Comparison of ENCODE assay signal across 10 mouse cellular contexts in the genomic region with DNA sequence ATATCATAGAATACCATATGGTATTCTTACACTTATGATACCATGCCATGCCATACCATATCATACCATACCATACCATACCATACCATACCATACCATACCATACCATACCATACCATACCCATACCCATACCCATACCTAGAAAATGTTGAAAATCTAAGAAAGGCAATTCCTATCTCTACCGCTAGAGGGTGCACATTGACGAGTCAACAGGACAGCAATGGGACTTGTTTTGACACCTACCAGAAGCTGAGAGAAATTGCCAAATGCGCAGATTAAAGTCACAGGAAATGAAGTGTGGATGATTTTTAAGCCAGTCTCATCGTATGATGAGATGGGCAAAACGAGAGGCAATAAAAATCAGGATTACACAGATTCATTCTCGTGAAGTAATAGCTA.
DNase-seq lines count a peak whose midpoint lies in the region; ATAC-seq and TF ChIP-seq lines count a peak whose summit lies in the region.
"Had no signal": no experiment of that assay in that cellular context is flagged by ENCODE, and none has a peak within 500 bp of the region (broad histone marks: within the 10 kb centered on the region; RNA-seq: fewer than 3 reads in every experiment).

No protein-coding gene starts in this region.

- H3K27ac ChIP-seq in heart, postnatal 0 days (ENCODE audit: low read depth), result no peak overlapping the region
- H3K27ac ChIP-seq in neural tube, embryonic 12.5 days, result no peak overlapping the region
- H3K27ac ChIP-seq: limb, embryonic 15.5 days; stomach, embryonic 15.5 days had no signal

- no peaks in the 10 kb centered on the region for H3K36me3 ChIP-seq in heart, postnatal 0 days (replicated peaks; ENCODE audit: control insufficient read depth, insufficient read depth, low read length)
- no peaks in the 10 kb centered on the region for H3K36me3 ChIP-seq in neural tube, embryonic 12.5 days
- H3K36me3 ChIP-seq: limb, embryonic 15.5 days; stomach, embryonic 15.5 days had no signal

- no peaks in the 10 kb centered on the region for H3K9me3 ChIP-seq in heart, postnatal 0 days (replicated peaks; ENCODE audit: control insufficient read depth, low read length)
- H3K9me3 ChIP-seq in neural tube, embryonic 12.5 days, result no peaks in the 10 kb centered on the region
- H3K9me3 ChIP-seq: limb, embryonic 15.5 days; stomach, embryonic 15.5 days had no signal

- ATAC-seq in heart, postnatal 0 days (ENCODE audit: insufficient read depth, low read depth), result no peak
- peak; percentile 9; the same call in 1 of the 2 replicates for ATAC-seq in neural tube, embryonic 12.5 days (ENCODE audit: low FRiP score, low read depth)

- no peaks in the 10 kb centered on the region for H3K4me1 ChIP-seq in heart, postnatal 0 days (ENCODE audit: control insufficient read depth, insufficient read depth)
- no peaks in the 10 kb centered on the region for H3K4me1 ChIP-seq in neural tube, embryonic 12.5 days
- H3K4me1 ChIP-seq: limb, embryonic 15.5 days; stomach, embryonic 15.5 days had no signal

- TF ChIP-seq EP300 in heart, postnatal 0 days (IDR thresholded peaks at IDR 0.05; ENCODE audit: low read depth), result no peak

- no peak overlapping the region for H3K4me3 ChIP-seq in heart, postnatal 0 days (ENCODE audit: low read depth, low read length)
- H3K4me3 ChIP-seq in neural tube, embryonic 12.5 days, result no peak overlapping the region
- H3K4me3 ChIP-seq: limb, embryonic 15.5 days; stomach, embryonic 15.5 days had no signal

- DNase-seq in heart, postnatal 0 days (ENCODE audit: low spot score), result peak; percentile 8
- no peak for DNase-seq in heart, postnatal 36 days
- DNase-seq in neural tube, embryonic 10.5 days (ENCODE audit: extremely low spot score, low spot score), result no peak
- DNase-seq in c-Kit-positive CD71-positive TER-119-negative erythroid progenitor cells, embryonic 14.5 days (ENCODE audit: low read depth), result peak; percentile 9
- DNase-seq in naive thymus-derived CD4-positive, alpha-beta T cell, adult 2 months (ENCODE audit: low read depth), result peak; percentile 2
- DNase-seq in frontal cortex, postnatal 25 days (ENCODE audit: low spot score in 2 of 2), result no peak
- no peak for DNase-seq in right cerebral cortex, postnatal 14 days

- peak; percentile 67 for TF ChIP-seq CTCF in heart, postnatal 0 days (IDR thresholded peaks at IDR 0.05; ENCODE audit: low read depth)

- intact Hi-C loops in heart, postnatal 36 days (cut with DNase I), result loop anchor here (10.0 kb wide), 1 partner anchor 394 kb away; no protein-coding TSS in a partner anchor

- 43% methylated on average over 6 of the region's 6 CpGs for WGBS in heart, postnatal 0 days
- 39% methylated on average over 6 of the region's 6 CpGs for WGBS in neural tube, embryonic 12.5 days

- no peaks in the 10 kb centered on the region for H3K27me3 ChIP-seq in heart, postnatal 0 days (ENCODE audit: control insufficient read depth, insufficient read depth, low read length)
- no peaks in the 10 kb centered on the region for H3K27me3 ChIP-seq in neural tube, embryonic 12.5 days (replicated peaks)
- H3K27me3 ChIP-seq: limb, embryonic 15.5 days; stomach, embryonic 15.5 days had no signal

- no peak overlapping the region for H3K9ac ChIP-seq in heart, postnatal 0 days (replicated peaks; ENCODE audit: low read depth, low read length)
- H3K9ac ChIP-seq in neural tube, embryonic 12.5 days, result no peak overlapping the region
- H3K9ac ChIP-seq: limb, embryonic 15.5 days; stomach, embryonic 15.5 days had no signal

- no peak overlapping the region for H3K4me2 ChIP-seq in heart, postnatal 0 days (ENCODE audit: low read depth, low read length)
- H3K4me2 ChIP-seq in neural tube, embryonic 12.5 days (replicated peaks), result no peak overlapping the region
- H3K4me2 ChIP-seq: limb, embryonic 15.5 days; stomach, embryonic 15.5 days had no signal

Comparison
In these comparisons a context has a peak if more than half of its experiments do, and no peak if none do; other contexts are left out.
1. DNase-seq: peak in heart, postnatal 0 days (single experiment), c-Kit-positive CD71-positive TER-119-negative erythroid progenitor cells, embryonic 14.5 days (single experiment) and naive thymus-derived CD4-positive, alpha-beta T cell, adult 2 months (single experiment); none in heart, postnatal 36 days (0 of 2), neural tube, embryonic 10.5 days (single experiment), frontal cortex, postnatal 25 days (0 of 2) and right cerebral cortex, postnatal 14 days (single experiment).